Mouse (Mus musculus): ENCODE measurements around the gene Ptx3. TPM values are rescaled to one million over a fixed set of nuclear protein-coding genes. Genes with fewer than 3 reads are reported as not detected.
"Not testable (repeated sequence)": the region's sequence is repeated elsewhere in the genome, so short reads cannot be mapped to it uniquely, and the experiment has no call there.

The Ptx3 gene
- polyA plus RNA-seq (2016; fragmentation: Nextera tagmentation; extraction: Ambion mirVana): 27.7 and 29.7 TPM in 2 replicates

- peaks cover 23% of the 10 kb centered on the region for H3K27me3 ChIP-seq
- H3K36me3 ChIP-seq: no peaks in the 10 kb centered on the region
- H3K4me1 ChIP-seq: peaks cover 12% of the 10 kb centered on the region
- H3K4me3 ChIP-seq: peak within 1 kb of the TSS; percentile 61
- H3K27ac ChIP-seq (replicated peaks): peak within 1 kb of the TSS; percentile 36
- under 1% methylated on average over 20 of the region's 20 CpGs for WGBS
- H3K9ac ChIP-seq (replicated peaks): peak within 1 kb of the TSS; percentile 67
- peak within 1 kb of the TSS; percentile 90 for H3K4me2 ChIP-seq (replicated peaks)
- peak; percentile 28; the same call in 1 of the 2 replicates for ATAC-seq (ENCODE audit: low FRiP score, low read depth)
- no peaks in the 10 kb centered on the region for H3K9me3 ChIP-seq
These were observed at the start of gene Ptx3 for GRCm38 (mm10) chr3:66219655-66220191. Gene Ptx3 (plus strand): TSS chr3:66219910.

DNA sequence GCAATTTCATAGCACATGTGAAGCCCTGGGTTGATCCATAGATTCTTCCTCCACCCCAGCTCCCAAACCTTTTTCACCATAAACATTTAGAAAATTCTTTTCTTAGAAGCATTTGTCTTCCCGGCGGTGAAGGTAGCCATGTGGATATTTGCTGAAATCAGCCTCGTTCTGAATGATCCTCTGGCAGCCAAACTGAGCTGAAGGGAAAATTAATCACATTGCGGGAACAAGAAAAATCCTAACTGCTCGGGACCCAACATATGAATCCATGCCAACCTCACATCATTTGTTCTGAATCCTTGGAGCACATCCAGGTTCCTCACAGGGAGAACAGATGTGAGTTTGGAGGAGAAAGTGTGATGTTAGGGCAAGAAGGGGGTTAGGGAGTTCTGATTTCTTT is 46.8 kb upstream of the Ptx3 start:
- H3K4me3 ChIP-seq: no peak overlapping the region
- H3K36me3 ChIP-seq: no peaks in the 10 kb centered on the region
- no peaks in the 10 kb centered on the region for H3K9me3 ChIP-seq
- no peaks in the 10 kb centered on the region for H3K27me3 ChIP-seq
- no peak overlapping the region for H3K4me2 ChIP-seq (replicated peaks)
- no peak for ATAC-seq (ENCODE audit: low FRiP score, low read depth)
- no peaks in the 10 kb centered on the region for H3K4me1 ChIP-seq
- WGBS: 86% methylated on average over 5 of the region's 5 CpGs
- no peak overlapping the region for H3K9ac ChIP-seq (replicated peaks)
- H3K27ac ChIP-seq (replicated peaks): no peak overlapping the region

DNA sequence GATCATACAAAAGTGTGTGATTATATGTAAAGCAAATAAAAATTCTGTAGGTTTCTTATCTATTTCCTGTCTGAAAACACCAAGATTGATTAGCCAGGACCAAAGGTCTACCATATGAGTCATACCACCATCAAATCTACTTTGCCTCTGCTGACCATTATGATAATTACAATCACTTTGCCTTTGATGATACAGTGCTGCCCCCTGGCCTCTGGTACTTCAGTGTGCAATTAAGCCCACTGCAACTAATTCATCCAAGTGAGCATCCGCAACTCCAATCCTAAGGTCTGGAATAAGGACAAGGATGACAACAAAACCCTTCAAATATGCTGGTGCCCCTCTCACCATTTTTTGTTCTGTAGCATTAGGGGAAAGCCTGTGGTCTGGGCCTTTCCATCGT is 40.1 kb upstream of the Ptx3 start:
- H3K36me3 ChIP-seq: no peaks in the 10 kb centered on the region
- no peak overlapping the region for H3K27ac ChIP-seq (replicated peaks)
- no peak for ATAC-seq (ENCODE audit: low FRiP score, low read depth)
- H3K9me3 ChIP-seq: no peaks in the 10 kb centered on the region
- H3K4me3 ChIP-seq: no peak overlapping the region
- H3K27me3 ChIP-seq: no peaks in the 10 kb centered on the region
- WGBS: 64% methylated on average over 2 of the region's 2 CpGs
- no peak overlapping the region for H3K4me2 ChIP-seq (replicated peaks)
- H3K9ac ChIP-seq (replicated peaks): no peak overlapping the region
- no peaks in the 10 kb centered on the region for H3K4me1 ChIP-seq

GRCm38 (mm10) chr3:66193910-66194562 is 25.7 kb upstream of the Ptx3 start:
- H3K27me3 ChIP-seq: no peaks in the 10 kb centered on the region
- H3K27ac ChIP-seq (replicated peaks): no peak overlapping the region
- H3K4me2 ChIP-seq (replicated peaks): no peak overlapping the region
- peaks cover 3% of the 10 kb centered on the region; the same call in 1 of the 2 replicates for H3K4me1 ChIP-seq
- H3K4me3 ChIP-seq: no peak overlapping the region
- no peaks in the 10 kb centered on the region for H3K36me3 ChIP-seq
- 62% methylated on average over 3 of the region's 3 CpGs for WGBS
- no peak overlapping the region for H3K9ac ChIP-seq (replicated peaks)
- no peak for ATAC-seq (ENCODE audit: low FRiP score, low read depth)
- no peaks in the 10 kb centered on the region for H3K9me3 ChIP-seq

- H3K27ac ChIP-seq (replicated peaks): no peak overlapping the region
- no peak overlapping the region for H3K4me3 ChIP-seq
- H3K4me1 ChIP-seq: no peaks in the 10 kb centered on the region
- WGBS: 78% methylated on average over 4 of the region's 4 CpGs
- no peaks in the 10 kb centered on the region for H3K27me3 ChIP-seq
- H3K9ac ChIP-seq (replicated peaks): no peak overlapping the region
- H3K4me2 ChIP-seq (replicated peaks): no peak overlapping the region
- H3K36me3 ChIP-seq: no peaks in the 10 kb centered on the region
- ATAC-seq (ENCODE audit: low FRiP score, low read depth): no peak
- H3K9me3 ChIP-seq: no peaks in the 10 kb centered on the region
These were observed 10.7 kb upstream of the Ptx3 start for GRCm38 (mm10) chr3:66208836-66209573.

- WGBS: 93% methylated on average over 1 of the region's 1 CpGs
- no peaks in the 10 kb centered on the region for H3K4me1 ChIP-seq
- H3K9ac ChIP-seq (replicated peaks): no peak overlapping the region
- no peak overlapping the region for H3K4me2 ChIP-seq (replicated peaks)
- ATAC-seq (ENCODE audit: low FRiP score, low read depth): no peak
- no peaks in the 10 kb centered on the region for H3K27me3 ChIP-seq
- H3K27ac ChIP-seq (replicated peaks): no peak overlapping the region
- H3K9me3 ChIP-seq: no peaks in the 10 kb centered on the region
- no peaks in the 10 kb centered on the region for H3K36me3 ChIP-seq
- no peak overlapping the region for H3K4me3 ChIP-seq
These were observed 6.2 kb upstream of the Ptx3 start for GRCm38 (mm10) chr3:66213524-66213923.

GRCm38 (mm10) chr3:66215759-66216158 is 4.0 kb upstream of the Ptx3 start:
- no peak overlapping the region for H3K27ac ChIP-seq (replicated peaks)
- H3K9ac ChIP-seq (replicated peaks): no peak overlapping the region
- H3K9me3 ChIP-seq: no peaks in the 10 kb centered on the region
- H3K4me3 ChIP-seq: no peak overlapping the region
- H3K4me1 ChIP-seq: no peaks in the 10 kb centered on the region
- no peak for ATAC-seq (ENCODE audit: low FRiP score, low read depth)
- 73% methylated on average over 8 of the region's 8 CpGs for WGBS
- H3K4me2 ChIP-seq (replicated peaks): no peak overlapping the region
- peaks cover 12% of the 10 kb centered on the region for H3K27me3 ChIP-seq
- H3K36me3 ChIP-seq: no peaks in the 10 kb centered on the region

DNA sequence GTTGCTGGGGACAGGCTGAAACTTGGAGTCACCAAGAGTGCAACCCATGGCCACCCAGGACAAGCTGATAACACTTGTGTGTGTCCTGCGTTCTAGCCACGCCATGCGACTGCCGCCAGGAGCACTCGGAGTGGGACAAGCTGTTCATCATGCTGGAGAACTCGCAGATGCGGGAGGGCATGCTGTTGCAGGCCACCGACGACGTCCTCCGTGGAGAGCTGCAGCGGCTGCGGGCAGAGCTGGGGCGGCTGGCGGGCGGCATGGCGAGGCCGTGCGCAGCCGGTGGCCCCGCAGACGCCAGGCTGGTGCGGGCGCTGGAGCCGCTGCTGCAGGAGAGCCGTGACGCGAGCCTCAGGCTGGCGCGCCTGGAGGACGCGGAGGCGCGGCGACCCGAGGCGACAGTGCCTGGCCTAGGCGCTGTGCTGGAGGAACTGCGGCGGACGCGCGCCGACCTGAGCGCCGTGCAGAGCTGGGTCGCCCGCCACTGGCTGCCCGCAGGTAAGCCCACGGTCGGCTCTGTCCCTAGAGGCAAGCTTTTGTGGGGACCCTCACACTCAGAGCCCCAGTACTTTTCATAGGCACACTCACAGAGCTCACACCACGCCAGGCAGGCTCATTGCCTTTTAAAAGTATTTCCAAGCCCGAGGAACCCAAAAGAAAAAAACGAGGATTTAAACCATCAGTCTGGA is 988 bp downstream of the Ptx3 start:
- peak; percentile 89 for ATAC-seq (ENCODE audit: low FRiP score, low read depth)
- WGBS: under 1% methylated on average over 54 of the region's 54 CpGs
- Histone ChIP-seq H3K27ac (replicated peaks) (peak overlapping the region; percentile 35), H3K9ac (replicated peaks) (peak overlapping the region; percentile 67), H3K4me1 (peaks cover 12% of the 10 kb centered on the region), H3K9me3 (no peaks in the 10 kb centered on the region), H3K4me3 (peak overlapping the region; percentile 61), H3K27me3 (peaks cover 23% of the 10 kb centered on the region), H3K4me2 (replicated peaks) (peak overlapping the region; percentile 90), H3K36me3 (no peaks in the 10 kb centered on the region)

GRCm38 (mm10) chr3:66221243-66221611 is 1.5 kb downstream of the Ptx3 start:
- peak overlapping the region; percentile 90 for H3K4me2 ChIP-seq (replicated peaks)
- peak overlapping the region; percentile 35; the same call in 1 of the 2 replicates for H3K27ac ChIP-seq (replicated peaks)
- peak overlapping the region; percentile 61 for H3K4me3 ChIP-seq
- 1% methylated on average over 11 of the region's 11 CpGs for WGBS
- peaks cover 23% of the 10 kb centered on the region for H3K27me3 ChIP-seq
- H3K4me1 ChIP-seq: peaks cover 12% of the 10 kb centered on the region
- H3K36me3 ChIP-seq: no peaks in the 10 kb centered on the region
- peak overlapping the region; percentile 67 for H3K9ac ChIP-seq (replicated peaks)
- no peaks in the 10 kb centered on the region for H3K9me3 ChIP-seq
- ATAC-seq (ENCODE audit: low FRiP score, low read depth): peak; percentile 38

GRCm38 (mm10) chr3:66224931-66225537 is 5.3 kb downstream of the Ptx3 start:
- H3K4me3 ChIP-seq: no peak overlapping the region
- no peak overlapping the region for H3K4me2 ChIP-seq (replicated peaks)
- H3K27me3 ChIP-seq: peaks cover 15% of the 10 kb centered on the region; the same call in 1 of the 2 replicates
- ATAC-seq (ENCODE audit: low FRiP score, low read depth): no peak
- H3K9ac ChIP-seq (replicated peaks): no peak overlapping the region
- no peak overlapping the region for H3K27ac ChIP-seq (replicated peaks)
- no peaks in the 10 kb centered on the region for H3K9me3 ChIP-seq
- no peaks in the 10 kb centered on the region for H3K36me3 ChIP-seq
- peaks cover 12% of the 10 kb centered on the region for H3K4me1 ChIP-seq
- 85% methylated on average over 15 of the region's 15 CpGs for WGBS

- not testable (repeated sequence) for H3K9ac ChIP-seq (replicated peaks); H3K27ac ChIP-seq (replicated peaks); ATAC-seq (ENCODE audit: low FRiP score, low read depth); H3K27me3 ChIP-seq; H3K4me1 ChIP-seq; H3K36me3 ChIP-seq; H3K4me3 ChIP-seq; H3K4me2 ChIP-seq (replicated peaks); H3K9me3 ChIP-seq
- 45% methylated on average over 4 of the region's 4 CpGs for WGBS
These were observed 16.6 kb downstream of the Ptx3 start for GRCm38 (mm10) chr3:66236234-66236871.
